15 mouse cellular contexts compared by ENCODE assay signal in genomic region chr12:32635055-32635454, GRCm38 (mm10).
A peak's percentile ranks its signal among the peaks of the same experiment; 100 is the strongest.
DNase-seq lines count a peak whose midpoint lies in the region; ATAC-seq lines count a peak whose summit lies in the region.
"Had no signal": no experiment of that assay in that cellular context is flagged by ENCODE, and none has a peak within 500 bp of the region (broad histone marks: within the 10 kb centered on the region; RNA-seq: fewer than 3 reads in every experiment).

No protein-coding gene starts in this region.

- ATAC-seq in granulocyte monocyte progenitor cell, adult 5-6 weeks (replicated peaks; ENCODE audit: poor library complexity, severe bottlenecking): peak; percentile 48
- ATAC-seq: forebrain, embryonic 15.5 days had no signal

- DNase-seq in embryo, embryonic 11 days: peak; percentile 4
- no peak for DNase-seq in embryo, embryonic 10.5 days (ENCODE audit: low spot score)
- DNase-seq in naive thymus-derived CD4-positive, alpha-beta T cell, adult 2 months (ENCODE audit: low read depth): peak; percentile 53
- peak; percentile 39 for DNase-seq in thymus, postnatal 25 days
- no peak for DNase-seq in kidney, postnatal 25 days
- DNase-seq in right cerebral cortex, postnatal 25 days: no peak
- DNase-seq in urinary bladder, postnatal 14 days (ENCODE audit: low spot score): no peak
- DNase-seq: adrenal gland, postnatal 10 days; cerebellum, adult 9-10 months; heart, postnatal 10 days; kidney, adult 8-10 months; kidney, postnatal 4 days; lung, postnatal 10 days had no signal

Comparison
In these comparisons a context has a peak if more than half of its experiments do, and no peak if none do; other contexts are left out.
1. DNase-seq: peak in embryo, embryonic 11 days (single experiment), naive thymus-derived CD4-positive, alpha-beta T cell, adult 2 months (single experiment) and thymus, postnatal 25 days (single experiment); none in embryo, embryonic 10.5 days (single experiment), kidney, postnatal 25 days (0 of 2), right cerebral cortex, postnatal 25 days (single experiment) and urinary bladder, postnatal 14 days (single experiment).